Mouse (Mus musculus): Measurements from ENCODE around the gene Odf3l2. TPM values are rescaled to one million over a fixed set of nuclear protein-coding genes. Genes with fewer than 3 reads are reported as not detected.

The Odf3l2 gene
- total and polyA plus RNA-seq, 3 experiments, result not detected

DNA sequence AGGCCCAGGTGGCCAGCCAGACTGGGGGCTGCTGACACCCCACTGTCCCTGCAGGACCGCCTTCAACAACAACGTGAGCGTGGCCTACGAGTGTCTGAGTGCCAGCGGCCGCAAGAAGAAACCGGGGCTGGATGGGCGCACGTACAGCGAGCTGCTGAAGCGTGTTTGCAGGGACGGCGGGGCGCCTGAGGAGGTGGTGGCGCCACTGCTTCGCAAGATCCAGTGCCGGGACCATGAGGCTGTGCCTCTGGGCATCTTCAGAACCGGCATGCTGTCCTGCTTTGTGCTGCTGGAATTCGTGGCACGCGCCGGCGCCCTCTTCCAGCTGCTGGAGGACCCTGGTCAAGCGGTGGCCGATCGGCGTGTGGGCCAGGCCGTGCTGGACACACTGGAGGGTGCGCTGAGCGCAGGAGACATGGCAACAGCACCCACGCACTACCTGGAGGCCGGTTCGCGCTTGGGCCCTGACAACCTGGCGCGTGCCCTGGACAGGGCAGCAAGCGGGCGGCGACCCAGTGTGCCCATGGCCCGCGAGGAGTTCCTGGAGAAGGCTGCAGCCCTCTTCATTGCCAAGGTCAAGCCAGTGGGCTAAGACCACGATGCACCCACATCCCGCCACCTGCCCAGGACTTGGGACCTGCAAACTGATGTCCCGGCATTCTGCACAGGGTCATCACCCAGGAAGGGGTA is 30.0 kb upstream of the Odf3l2 start:
- H3K36me3 ChIP-seq (ENCODE audit: control insufficient read depth in 1 of 2, insufficient read depth in 2 of 2, low read length in 2 of 2), result peaks cover 0 to 1% of the 10 kb centered on the region in 2 experiments; a peak in 1 of 4 replicates
- no peak for DNase-seq (ENCODE audit: low read depth, low spot score)
- H3K4me1 ChIP-seq (ENCODE audit: control insufficient read depth in 1 of 2, insufficient read depth in 2 of 2, low read length in 2 of 2), result peaks cover 0 to 5% of the 10 kb centered on the region in 2 experiments; a peak in 1 of 4 replicates
- H3K79me2 ChIP-seq (ENCODE audit: control insufficient read depth, insufficient read depth, low read length, poor library complexity), result peaks cover 1% of the 10 kb centered on the region; the same call in 1 of the 2 replicates
- H3K9me3 ChIP-seq (replicated peaks; ENCODE audit: insufficient read depth, low read length), result no peaks in the 10 kb centered on the region
- no peaks in the 10 kb centered on the region for H3K27me3 ChIP-seq (ENCODE audit: control insufficient read depth in 1 of 2, insufficient read depth in 2 of 2, low read length in 2 of 2)
- H3K9ac ChIP-seq (ENCODE audit: control insufficient read depth, low read depth, low read length, poor library complexity, severe bottlenecking), result no peak overlapping the region
- H3K4me3 ChIP-seq (ENCODE audit: control insufficient read depth in 1 of 2, insufficient read depth in 1 of 2, low read depth in 2 of 2, low read length in 2 of 2), result no peak overlapping the region
- TF ChIP-seq POLR2AphosphoS2 (IDR thresholded peaks at IDR 0.05; ENCODE audit: low read length) (no peak), POLR2A (IDR thresholded peaks at IDR 0.05; ENCODE audit: control insufficient read depth in 1 of 2, insufficient read depth in 1 of 2, low read depth in 1 of 2, low read length in 2 of 2, poor library complexity in 1 of 2) (no peak), USF2 (IDR thresholded peaks at IDR 0.05; ENCODE audit: borderline replicate concordance in 1 of 2, insufficient read depth in 1 of 2, low read depth in 1 of 2, low read length in 2 of 2) (no peak)
- H3K27ac ChIP-seq (ENCODE audit: control insufficient read depth, low read depth, low read length), result no peak overlapping the region

DNA sequence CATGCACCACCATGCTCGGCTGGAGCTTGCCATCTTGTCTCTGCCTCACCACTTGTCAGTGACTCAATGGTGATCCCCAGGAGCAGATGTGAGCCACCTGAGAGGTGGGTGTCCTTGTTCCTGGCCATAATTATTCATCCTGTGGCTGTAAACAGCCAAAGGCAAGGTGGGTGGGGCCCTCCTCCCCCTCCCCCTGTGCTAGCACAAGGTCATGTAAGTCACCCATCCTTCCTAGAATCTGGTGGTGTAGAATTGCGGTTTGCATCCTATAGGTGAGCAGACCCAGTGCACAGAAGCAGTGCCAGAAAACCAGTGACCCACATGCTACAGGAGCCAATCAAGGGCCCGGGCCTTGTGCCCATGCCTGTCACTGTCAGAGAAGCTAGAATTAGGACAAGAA is 27.5 kb upstream of the Odf3l2 start:
- Histone ChIP-seq H3K27me3 (ENCODE audit: control insufficient read depth in 1 of 2, insufficient read depth in 2 of 2, low read length in 2 of 2) (no peaks in the 10 kb centered on the region), H3K9ac (ENCODE audit: control insufficient read depth, low read depth, low read length, poor library complexity, severe bottlenecking) (no peak overlapping the region), H3K9me3 (replicated peaks; ENCODE audit: insufficient read depth, low read length) (no peaks in the 10 kb centered on the region), H3K79me2 (ENCODE audit: control insufficient read depth, insufficient read depth, low read length, poor library complexity) (peaks cover 11% of the 10 kb centered on the region), H3K4me1 (ENCODE audit: control insufficient read depth in 1 of 2, insufficient read depth in 2 of 2, low read length in 2 of 2) (peaks cover 0 to 9% of the 10 kb centered on the region in 2 experiments; a peak in 3 of 4 replicates), H3K27ac (ENCODE audit: control insufficient read depth, low read depth, low read length) (no peak overlapping the region), H3K36me3 (ENCODE audit: control insufficient read depth in 1 of 2, insufficient read depth in 2 of 2, low read length in 2 of 2) (peaks cover 0 to 4% of the 10 kb centered on the region in 2 experiments; a peak in 1 of 4 replicates), H3K4me3 (ENCODE audit: control insufficient read depth in 1 of 2, insufficient read depth in 1 of 2, low read depth in 2 of 2, low read length in 2 of 2) (no peak overlapping the region)
- DNase-seq (ENCODE audit: low read depth, low spot score), result no peak
- no peak for TF ChIP-seq GABPA (IDR thresholded peaks at IDR 0.05; ENCODE audit: low read depth, low read length)
- TF ChIP-seq HCFC1 (IDR thresholded peaks at IDR 0.05; ENCODE audit: low read depth, low read length), result no peak
- no peak for TF ChIP-seq POLR2AphosphoS2 (IDR thresholded peaks at IDR 0.05; ENCODE audit: low read length)
- no peak for TF ChIP-seq TAL1 (IDR thresholded peaks at IDR 0.05; ENCODE audit: low read length)
- TF ChIP-seq GATA1 (IDR thresholded peaks at IDR 0.05; ENCODE audit: low read depth, low read length), result no peak
- TF ChIP-seq KAT2A (conservative IDR thresholded peaks at IDR 0.05; ENCODE audit: low read depth, low read length), result no peak
- no peak for TF ChIP-seq CHD1 (IDR thresholded peaks at IDR 0.05; ENCODE audit: low read depth, low read length)
- TF ChIP-seq SIN3A (IDR thresholded peaks at IDR 0.05; ENCODE audit: low read length), result no peak

DNA sequence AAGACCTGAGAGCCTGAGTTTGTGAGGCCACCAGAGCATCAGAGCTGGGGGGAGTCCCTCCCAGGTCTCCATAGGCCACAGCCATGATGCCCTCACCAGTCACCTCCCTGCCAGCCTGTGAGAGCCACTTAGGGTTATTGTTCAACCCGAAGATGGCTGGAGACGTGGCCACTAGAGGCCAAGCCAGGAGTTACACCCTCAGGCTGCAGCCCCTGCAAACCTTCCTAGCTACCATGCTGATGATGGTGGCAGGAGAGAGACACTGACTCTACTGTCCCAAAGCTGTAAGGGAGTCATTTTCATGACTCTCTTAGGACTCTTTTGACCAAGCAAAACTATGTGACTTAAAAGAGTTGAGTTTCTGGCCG is 26.5 kb upstream of the Odf3l2 start:
- no peak overlapping the region for H3K4me3 ChIP-seq (ENCODE audit: control insufficient read depth in 1 of 2, insufficient read depth in 1 of 2, low read depth in 2 of 2, low read length in 2 of 2)

More for the DNA sequence above, 26.5 kb upstream of the Odf3l2 start:
- peaks cover 0 to 4% of the 10 kb centered on the region in 2 experiments; a peak in 1 of 4 replicates for H3K36me3 ChIP-seq (ENCODE audit: control insufficient read depth in 1 of 2, insufficient read depth in 2 of 2, low read length in 2 of 2)
- no peak overlapping the region for H3K27ac ChIP-seq (ENCODE audit: control insufficient read depth, low read depth, low read length)
- H3K9me3 ChIP-seq (replicated peaks; ENCODE audit: insufficient read depth, low read length), result no peaks in the 10 kb centered on the region
- no peak overlapping the region for H3K9ac ChIP-seq (ENCODE audit: control insufficient read depth, low read depth, low read length, poor library complexity, severe bottlenecking)
- peaks cover 0 to 9% of the 10 kb centered on the region in 2 experiments; a peak in 3 of 4 replicates for H3K4me1 ChIP-seq (ENCODE audit: control insufficient read depth in 1 of 2, insufficient read depth in 2 of 2, low read length in 2 of 2)
- H3K27me3 ChIP-seq (ENCODE audit: control insufficient read depth in 1 of 2, insufficient read depth in 2 of 2, low read length in 2 of 2), result no peaks in the 10 kb centered on the region
- no peak for DNase-seq (ENCODE audit: low read depth, low spot score)
- TF ChIP-seq ZC3H11A (IDR thresholded peaks at IDR 0.05; ENCODE audit: low read depth, low read length) (no peak), MYB (IDR thresholded peaks at IDR 0.05; ENCODE audit: low read depth, low read length) (no peak), GATA1 (IDR thresholded peaks at IDR 0.05; ENCODE audit: low read depth, low read length) (no peak), ZKSCAN1 (IDR thresholded peaks at IDR 0.05; ENCODE audit: low read depth, low read length) (no peak), ELF1 (IDR thresholded peaks at IDR 0.05; ENCODE audit: low read depth, low read length) (no peak), RAD21 (IDR thresholded peaks at IDR 0.05; ENCODE audit: low read depth, low read length) (no peak), E2F4 (IDR thresholded peaks at IDR 0.05; ENCODE audit: borderline replicate concordance, low read depth, low read length) (no peak), EP300 (IDR thresholded peaks at IDR 0.05; ENCODE audit: low read depth in 1 of 2, low read length in 2 of 2) (no peak), RCOR1 (IDR thresholded peaks at IDR 0.05; ENCODE audit: low read depth, low read length) (no peak), MXI1 (IDR thresholded peaks at IDR 0.05; ENCODE audit: low read depth, low read length) (no peak), NELFE (IDR thresholded peaks at IDR 0.05; ENCODE audit: low read depth, low read length) (no peak), POLR2AphosphoS2 (IDR thresholded peaks at IDR 0.05; ENCODE audit: low read length) (no peak), HCFC1 (IDR thresholded peaks at IDR 0.05; ENCODE audit: low read depth, low read length) (no peak)
- H3K79me2 ChIP-seq (ENCODE audit: control insufficient read depth, insufficient read depth, low read length, poor library complexity), result peaks cover 11% of the 10 kb centered on the region

All from MEL (cell line).